Mouse (Mus musculus) gastrocnemius, postnatal 4 days (tissue): Measurements from ENCODE around the gene Ddx5. TPM values are rescaled to one million over a fixed set of nuclear protein-coding genes. Genes with fewer than 3 reads are reported as not detected.

Experiments
- microRNA-seq: library from miRNA; unstranded; fragments of <30 nt; microRNA quantifications from one replicate; pipeline ENCODE4 v1.2.0, GENCODE M21; 2021
- total RNA-seq, 2 experiments: library from RNA; stranded (reverse); gene quantifications; 2 replicates each; pipeline ENCODE4 v1.2.3; 2021

Gene Ddx5
- total RNA-seq, 2 experiments from 2014 or later: 388 to 472 TPM

Small RNA genes lying within 50 kb of the gene (microRNA-seq; reads per million reads assigned to microRNA genes)
- gene Gm25994 (not detected), gene Mir3064 (4.0 reads per million, percentile 15 among the genes with 10 or more reads in this experiment)

Other genes with a start within 250 kb of the Ddx5 start
- 10 to 100 TPM; 20.1 to 21.7 TPM for gene Tex2, start 175.8 kb downstream of the Ddx5 start, total RNA-seq
- 100 to 1,000 TPM; 123 to 126 TPM for gene Pecam1, start 38.6 kb downstream of the Ddx5 start, total RNA-seq
- 1 to 10 TPM; 1.1 to 1.8 TPM for gene Milr1, start 38.0 kb downstream of the Ddx5 start, total RNA-seq
- gene Polg2, start 9.6 kb downstream of the Ddx5 start, total RNA-seq: 1 to 10 TPM; 8.2 TPM
- gene Cep95, start 67 bp upstream of the Ddx5 start, total RNA-seq: 10 to 100 TPM in 1 of 2 experiments, 1 to 10 TPM in 1; 8.9 to 12.5 TPM
- gene Smurf2, start 131.5 kb upstream of the Ddx5 start, total RNA-seq: 10 to 100 TPM; 32.6 to 36.9 TPM
- 10 to 100 TPM; 42.4 to 47.1 TPM for gene Kpna2, start 210.4 kb upstream of the Ddx5 start, total RNA-seq
- gene 1810010H24Rik, start 236.5 kb upstream of the Ddx5 start, total RNA-seq: 1 to 10 TPM; 3.2 to 4.5 TPM